Mouse (Mus musculus) frontal cortex, postnatal 14 days (tissue): ENCODE measurements around the gene Siglecg.

Experiments
- DNase-seq, 2 experiments: peaks; one replicate each; pipeline ENCODE4 v3.0.0; 2022; ENCODE audit warnings: low spot score in 2 of 2

Gene Siglecg

DNA sequence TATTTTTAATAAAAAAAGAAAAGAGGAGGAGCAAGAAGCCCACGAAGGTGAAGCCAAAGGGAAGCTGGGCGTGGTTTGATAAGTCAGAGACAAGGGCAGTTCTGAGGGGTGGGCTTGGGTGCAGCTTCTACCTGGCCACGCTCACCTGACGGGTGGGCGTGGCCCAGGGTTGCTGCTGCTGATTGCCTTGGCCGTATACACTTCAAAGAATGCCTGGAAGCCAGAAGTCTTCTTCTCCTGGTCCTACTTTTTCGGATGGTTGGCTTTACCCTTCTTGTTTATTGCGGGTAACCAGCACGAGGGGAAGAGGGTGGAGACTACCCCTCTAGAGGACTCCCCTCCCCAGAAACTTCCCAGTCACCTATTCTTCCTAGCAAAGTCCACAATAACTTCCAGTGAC, 34.7 kb downstream of the Siglecg start:
- DNase-seq, result no peak

DNA sequence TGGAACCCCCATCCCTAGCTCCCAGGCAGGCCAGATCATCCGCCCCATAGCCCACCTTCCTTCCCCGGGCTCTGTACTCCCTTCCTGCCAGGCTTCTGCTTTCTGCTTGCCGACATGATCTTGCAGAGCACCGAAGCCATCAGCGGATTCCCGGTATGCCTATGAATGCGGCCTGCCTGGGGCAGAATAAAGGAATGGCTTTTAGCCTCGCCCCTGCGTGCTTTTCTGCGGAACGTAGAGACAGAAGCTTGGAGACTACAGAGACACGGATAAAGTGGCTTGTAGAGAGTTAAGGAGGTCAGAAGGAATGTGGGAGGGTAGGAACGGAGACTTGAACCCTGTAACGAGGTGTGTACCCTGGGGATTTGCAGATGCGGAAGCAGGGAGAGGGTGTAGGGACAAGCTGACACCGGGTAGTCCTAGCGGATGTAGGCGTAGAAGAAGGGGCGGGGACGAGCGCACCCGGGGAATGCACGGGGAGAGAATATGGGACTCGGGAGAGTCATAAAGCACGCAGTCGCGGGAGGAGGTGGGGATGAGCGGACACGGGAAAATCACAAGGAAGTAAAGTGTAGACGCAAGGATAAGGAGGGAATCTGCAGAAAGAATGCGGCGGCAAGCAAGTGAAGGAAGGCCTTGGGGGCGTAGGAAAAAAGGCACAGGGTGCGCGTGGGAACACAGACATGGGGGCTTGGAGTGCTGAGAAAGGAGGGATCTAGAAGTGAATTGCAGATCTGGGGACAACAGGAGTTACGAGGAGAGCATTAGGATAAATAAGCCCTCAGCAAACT, 35.3 kb downstream of the Siglecg start:
- peak; percentile 55 to 58 for DNase-seq

DNA sequence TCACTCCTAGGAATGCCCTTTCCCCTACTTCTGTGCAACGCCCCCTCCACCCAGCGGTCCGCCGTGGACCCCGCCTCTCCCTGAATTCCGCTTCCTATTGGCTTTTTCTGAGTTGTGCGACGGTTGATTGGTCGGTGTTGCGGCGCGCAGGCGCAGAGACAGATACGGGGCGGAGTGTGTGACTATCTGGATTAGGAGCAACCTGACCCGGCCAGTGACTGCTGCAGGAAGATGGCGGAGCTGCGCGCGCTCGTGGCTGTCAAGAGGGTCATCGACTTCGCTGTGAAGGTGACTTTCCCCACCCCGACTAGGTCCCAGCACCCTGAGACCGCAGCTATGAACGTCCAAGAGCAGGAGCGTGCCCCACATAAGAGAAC, 35.9 kb downstream of the Siglecg start, which contains the start of the genes Etfb and Gm45233:
Etfb (plus strand) TSS at position 167 of the 377 bp plus-strand sequence.
Gm45233 (plus strand) TSS at position 212 of the 377 bp plus-strand sequence.
- DNase-seq, result peak; percentile 91 to 94

DNA sequence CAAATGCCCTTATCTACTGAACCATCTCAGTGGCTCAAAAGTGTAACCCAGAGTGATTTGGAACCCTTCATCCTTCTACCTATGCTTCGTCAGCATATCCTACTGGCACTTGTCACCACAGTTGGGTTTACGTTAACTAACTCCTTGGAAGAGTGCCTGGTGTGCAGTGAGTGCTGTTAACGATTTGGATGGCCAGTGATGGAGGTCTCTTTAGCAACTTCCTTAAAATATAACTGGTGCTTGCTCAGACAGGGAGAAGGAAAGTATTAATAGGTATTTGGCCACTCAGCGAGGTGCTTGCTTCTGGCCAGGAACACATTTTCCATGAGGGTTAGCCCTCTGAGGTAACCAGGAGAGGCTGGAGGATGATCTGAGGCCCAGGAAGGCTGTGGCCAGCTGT, 39.8 kb downstream of the Siglecg start:
- no peak for DNase-seq

DNA sequence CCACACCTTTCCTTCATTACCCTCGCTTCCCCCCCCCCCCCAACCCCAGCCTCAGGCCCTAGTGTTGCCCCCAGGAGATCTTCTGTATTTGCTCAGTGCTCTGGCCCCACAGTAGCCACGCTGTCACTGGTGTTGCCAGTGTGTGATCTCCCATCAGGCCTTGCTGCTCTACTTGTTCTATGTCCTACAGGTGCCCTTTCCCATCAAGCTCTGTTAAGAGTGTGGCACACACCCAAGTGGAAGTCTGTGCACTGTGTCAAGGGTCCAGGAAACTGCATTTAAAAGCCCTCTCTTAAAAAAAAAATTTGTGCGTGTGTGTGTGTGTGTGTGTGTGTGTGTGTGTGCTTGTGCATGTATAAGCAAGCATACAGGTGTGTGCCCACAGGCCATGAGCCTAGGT, 40.2 kb downstream of the Siglecg start:
- no peak for DNase-seq

DNA sequence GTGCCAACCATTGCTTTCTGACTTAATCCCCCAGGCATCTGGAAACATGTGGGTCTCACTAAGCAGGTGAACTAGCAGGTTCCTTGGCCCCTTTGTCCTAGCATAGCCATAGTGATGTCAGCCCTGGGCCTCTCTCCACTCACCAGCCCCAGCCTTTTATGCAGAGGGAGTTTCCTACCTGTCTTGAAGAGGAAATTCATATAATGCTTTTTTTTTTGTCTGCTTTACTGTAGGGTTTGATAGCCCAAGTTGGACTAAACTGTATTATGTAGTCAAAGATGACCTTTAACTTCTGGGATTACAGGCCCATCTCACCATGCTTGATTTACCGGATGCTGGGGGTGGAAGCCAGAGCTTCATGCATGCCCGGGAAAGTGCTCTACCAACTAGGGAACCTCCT, 41.8 kb downstream of the Siglecg start:
- no peak for DNase-seq

DNA sequence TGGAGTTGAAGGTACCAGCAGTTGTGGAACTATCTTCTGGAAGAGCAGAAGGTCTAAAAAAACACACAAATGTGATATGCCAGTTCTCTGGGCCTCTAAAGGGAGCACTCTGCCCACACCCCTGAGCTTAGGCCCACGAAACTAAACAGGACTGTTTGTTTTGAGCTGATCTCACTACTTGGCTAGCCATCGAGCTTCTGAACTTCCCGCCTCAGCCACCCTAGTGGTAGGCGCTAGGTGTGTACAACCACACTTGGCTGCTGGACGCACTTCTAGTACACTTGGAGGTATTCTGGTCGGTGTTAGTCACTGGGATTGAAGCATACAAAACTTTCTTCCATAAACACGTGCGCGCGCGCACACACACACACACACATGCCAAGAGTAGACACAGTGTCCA, 43.7 kb downstream of the Siglecg start:
- no peak for DNase-seq

DNA sequence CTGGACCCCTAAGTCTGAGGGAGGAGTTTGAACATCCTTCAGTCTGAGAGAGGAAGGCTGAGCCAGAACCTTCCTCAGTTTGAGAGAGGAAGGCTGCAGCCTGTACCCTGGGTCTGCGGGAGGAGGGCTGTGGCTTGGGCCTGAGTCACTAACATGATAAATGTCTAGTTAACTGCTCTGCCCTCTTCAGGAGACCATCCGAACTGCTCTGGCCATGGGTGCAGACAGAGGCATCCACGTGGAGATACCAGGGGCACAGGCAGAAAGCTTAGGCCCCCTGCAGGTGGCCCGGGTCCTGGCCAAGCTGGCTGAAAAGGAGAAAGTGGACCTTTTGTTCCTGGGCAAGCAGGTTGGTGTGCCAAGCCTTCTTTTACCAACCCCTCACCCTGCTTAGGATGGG, 44.6 kb downstream of the Siglecg start:
- no peak for DNase-seq

DNA sequence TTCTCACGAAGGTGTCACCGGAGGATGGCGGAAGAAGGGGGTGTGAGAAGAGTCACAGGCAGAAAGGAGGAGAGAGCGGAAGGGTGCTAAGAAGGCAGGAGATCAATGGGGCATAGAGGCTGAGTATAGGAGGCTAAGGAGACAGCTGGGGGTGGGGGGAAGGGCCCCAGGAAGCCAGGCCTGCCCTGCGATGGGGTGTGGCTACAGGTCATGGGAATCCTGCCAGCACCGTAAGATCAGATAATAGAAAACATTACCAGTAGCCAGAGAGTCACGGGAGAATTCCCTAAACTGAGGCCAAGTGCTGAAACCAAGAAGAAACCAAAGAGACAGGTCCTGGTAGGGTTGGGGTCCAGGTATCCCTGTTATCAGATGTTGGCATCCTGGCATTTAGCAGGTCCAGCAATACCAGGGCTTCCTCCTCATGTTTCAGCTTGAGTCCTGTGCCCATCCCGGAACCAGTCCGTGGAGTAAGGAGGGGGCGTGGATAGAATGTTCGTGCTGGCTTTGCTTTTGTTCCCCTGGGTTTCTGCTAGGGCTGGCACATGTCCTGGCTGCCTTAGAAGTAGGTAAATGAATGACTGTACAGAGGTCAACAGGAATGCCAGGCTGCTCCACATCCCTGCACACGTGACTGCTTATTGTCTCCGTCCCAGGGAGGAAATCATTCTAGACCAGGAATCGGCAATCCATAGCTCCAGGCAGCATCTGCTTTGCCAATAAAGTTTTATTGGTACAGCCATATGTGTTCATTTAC, 45.8 kb downstream of the Siglecg start:
- no peak for DNase-seq

DNA sequence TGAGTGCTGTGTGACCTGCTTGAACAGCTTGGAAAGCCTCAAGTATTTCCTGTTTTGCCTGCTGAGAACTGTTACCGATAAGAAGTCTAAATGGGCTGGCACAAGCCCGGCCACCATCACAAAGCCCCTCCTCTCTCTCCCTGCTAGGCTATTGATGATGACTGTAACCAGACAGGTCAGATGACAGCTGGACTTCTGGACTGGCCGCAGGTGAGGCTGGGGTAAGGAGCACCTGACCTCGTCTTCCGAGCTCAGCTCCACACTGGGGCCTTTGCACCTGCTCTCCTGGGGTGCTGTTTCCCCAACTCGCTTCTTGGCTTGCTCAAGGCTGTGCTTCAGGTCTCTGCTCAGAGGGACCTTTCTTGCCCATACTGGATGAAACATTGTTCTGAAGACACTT, 46.4 kb downstream of the Siglecg start:
- no peak for DNase-seq

DNA sequence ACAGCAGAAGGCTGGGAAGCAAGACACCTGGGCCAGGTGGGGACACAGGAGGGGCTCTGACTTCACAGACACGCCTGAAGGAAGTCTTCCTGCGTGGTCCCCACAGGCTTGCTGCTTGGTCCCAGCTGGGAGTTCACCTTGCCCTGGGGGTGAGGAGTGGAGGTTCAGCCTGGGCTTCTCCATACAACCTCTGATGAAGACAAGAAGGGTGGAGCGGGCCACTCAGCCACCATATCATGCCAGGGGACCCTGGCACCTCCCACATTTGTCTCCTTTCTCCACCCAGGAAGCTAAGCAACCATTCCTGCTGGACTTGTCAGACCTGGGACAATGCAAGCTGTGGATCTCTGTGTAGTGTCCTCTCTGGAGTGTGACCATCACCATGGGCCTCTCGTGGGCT, 54.8 kb downstream of the Siglecg start, which contains the start of gene Vsig10l:
Vsig10l (plus strand) TSS at position 301 of the 400 bp plus-strand sequence.
- no peak for DNase-seq

DNA sequence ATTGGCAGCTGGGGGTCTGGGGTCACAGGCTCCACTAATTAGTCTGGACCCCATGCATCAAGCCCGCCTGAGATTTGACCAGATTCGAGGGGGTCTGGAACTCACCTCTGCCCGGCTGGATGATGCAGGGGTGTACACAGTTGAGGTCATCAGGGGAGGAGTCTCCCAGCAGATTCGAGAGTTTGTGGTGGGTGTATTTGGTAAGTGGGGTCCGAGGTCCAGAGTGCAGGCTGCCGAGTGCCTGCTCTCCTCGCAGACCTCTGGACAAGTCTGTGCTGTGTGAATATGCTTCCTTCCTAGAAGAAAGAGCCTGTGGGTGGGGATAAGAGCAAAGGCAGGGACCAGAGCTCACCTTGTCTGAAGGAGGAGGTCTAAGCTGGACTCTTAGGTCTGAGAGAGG, 56.0 kb downstream of the Siglecg start:
- no peak for DNase-seq

DNA sequence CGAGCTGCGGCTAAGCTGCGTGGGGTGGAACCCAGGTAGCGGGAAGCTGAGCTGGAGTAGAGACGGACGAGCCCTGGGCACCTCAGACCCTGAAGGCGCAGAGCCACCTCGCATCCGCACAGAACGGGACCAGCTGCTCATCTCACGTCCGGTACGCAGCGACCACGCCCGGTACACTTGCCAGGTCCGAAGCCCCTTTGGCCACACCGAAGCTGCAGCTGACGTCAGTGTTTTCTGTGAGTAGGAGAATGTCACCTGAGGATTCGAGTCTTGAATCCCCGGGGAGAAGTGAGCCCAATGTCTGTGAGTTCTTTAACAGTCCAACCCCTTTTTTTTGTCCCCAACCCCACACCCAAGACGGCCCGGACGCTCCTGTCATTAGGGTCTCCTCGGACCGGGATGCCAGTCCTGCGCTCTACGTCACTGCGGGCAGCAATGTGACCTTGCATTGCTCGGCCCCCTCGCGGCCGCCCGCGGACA, 56.9 kb downstream of the Siglecg start:
- DNase-seq, result no peak

DNA sequence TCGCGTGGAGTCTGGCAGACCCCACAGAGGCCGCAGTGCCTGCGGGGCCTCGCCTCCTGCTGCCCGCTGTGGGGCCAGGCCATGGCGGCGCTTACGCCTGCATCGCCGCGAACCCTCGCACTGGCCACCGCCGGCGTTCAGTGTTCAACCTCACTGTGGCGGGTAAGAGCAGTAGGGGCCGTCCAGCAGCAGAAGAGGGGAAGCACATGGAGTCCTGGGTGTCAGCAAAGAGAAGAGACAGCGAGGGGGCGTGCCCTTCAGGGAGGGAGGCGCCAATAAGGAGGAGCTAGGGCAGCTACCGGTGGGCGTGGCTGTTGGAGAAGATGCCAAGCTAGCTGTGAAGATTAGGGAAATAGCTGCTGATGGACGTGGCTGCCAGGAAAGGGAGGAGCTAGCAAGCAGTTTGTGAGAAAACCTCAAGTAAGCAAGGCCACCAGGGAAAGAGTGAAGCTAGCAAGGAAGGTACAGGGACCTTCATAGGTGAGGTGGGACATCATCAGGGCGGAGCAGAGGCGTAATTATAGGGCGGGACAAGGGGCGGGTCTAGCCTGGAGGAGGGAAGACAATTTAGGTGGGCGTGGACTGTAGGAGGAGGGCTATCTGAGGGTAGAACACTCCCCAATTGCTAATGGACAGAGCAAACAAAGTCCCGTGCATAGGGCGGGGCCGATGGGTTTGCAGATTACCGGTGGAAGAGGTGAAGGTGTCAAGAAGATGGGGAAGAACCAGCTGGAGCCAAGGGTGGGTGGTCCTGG, 57.5 kb downstream of the Siglecg start:
- peak; percentile 77 to 85 for DNase-seq

DNA sequence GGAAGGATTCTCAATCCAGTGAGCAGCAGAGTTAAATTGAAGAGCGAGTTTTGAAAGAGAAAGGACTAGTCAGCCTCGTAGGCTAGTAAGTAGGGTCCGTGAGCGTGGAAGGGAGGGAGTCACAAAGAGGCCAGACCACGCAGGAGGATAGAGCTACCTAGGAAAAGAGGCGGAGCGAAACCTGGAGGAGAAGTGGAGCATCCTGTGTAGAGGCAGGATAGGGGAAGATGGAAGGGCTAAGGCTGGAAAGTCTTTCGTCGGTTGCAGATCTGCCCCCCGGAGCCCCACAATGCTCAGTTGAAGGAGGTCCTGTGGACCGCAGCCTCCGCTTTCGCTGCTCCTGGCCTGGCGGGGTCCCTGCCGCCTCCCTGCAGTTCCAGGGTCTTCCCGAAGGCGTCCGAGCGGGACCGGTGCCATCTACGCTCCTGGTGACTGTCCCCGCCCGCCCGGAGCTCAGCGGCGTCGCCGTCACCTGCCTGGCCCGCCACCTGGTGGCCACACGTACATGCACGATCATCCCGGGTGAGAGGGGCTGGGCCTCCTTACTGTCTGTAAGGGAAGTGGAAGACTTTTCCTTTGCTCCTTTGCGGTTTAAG, 58.2 kb downstream of the Siglecg start:
- peak; percentile 65 to 72 for DNase-seq
